Mouse (Mus musculus): Measurements from ENCODE around the gene Ptchd4.

The Ptchd4 gene

GRCm38 (mm10) chr17:42315669-42316611 lies at the start of gene Ptchd4:
TSS of gene Ptchd4 (plus strand) at chr17:42315947.
- DNase-seq (ENCODE audit: low spot score in 2 of 2) = no peak

DNA sequence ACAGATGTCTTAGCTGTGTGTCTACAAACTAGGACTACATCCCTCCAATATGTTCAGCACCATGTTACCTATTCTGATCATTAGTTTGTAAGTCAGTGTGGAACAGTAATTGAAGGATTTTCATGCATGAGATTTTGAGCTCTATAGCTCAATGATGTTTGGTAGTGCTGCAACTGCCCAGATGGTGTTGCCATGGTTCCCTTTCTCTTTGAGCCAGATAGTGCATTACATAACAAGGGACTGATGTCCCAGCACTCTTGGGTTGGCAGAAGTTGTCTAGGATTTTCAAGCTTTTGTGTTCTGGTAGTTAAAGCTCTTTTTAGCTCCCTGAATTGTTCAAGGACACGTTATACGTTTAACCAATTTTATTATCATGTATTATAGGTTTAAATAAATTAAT lies 38.9 kb upstream of the Ptchd4 start:
- no peak for DNase-seq (ENCODE audit: low spot score in 2 of 2)

DNA sequence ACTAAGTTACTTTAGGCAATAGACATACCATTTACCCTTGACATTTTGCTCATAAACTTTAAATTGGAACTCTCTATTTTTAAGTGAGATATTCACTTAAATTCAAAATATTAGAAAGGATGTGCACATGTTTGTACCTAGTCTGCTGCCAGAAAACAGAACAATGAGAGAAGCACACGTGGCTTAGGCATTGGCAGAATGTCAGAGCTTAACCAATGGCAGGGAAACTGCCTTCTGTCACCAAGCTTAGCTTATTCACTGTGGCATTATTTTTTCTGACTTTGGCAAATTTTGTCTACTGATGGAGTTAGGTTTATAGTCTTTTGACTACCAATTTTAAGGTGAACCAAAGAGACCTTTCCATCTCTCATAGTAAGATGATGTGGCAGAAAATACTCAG lies 31.4 kb upstream of the Ptchd4 start:
- no peak for DNase-seq (ENCODE audit: low spot score in 2 of 2)

DNA sequence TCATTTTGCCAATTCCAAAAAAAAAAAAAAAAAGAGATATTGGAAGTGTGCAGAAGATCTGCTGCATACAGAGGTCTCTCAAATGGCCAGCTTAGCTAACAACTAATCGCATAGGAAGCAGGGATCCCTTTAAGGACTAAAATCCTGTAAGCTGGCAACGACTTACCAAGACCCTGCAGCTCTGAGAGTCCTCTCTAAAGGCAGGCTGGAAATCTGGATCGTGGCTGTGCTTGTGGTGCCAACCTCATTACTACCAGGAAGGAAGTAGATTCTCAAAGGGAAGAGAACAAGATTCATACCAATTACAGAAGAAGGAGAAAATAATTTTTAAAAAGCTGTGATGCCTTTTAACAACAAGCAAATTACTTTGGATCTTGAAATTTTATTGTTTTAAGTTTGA lies 29.5 kb upstream of the Ptchd4 start:
- DNase-seq (ENCODE audit: low spot score in 2 of 2) = no peak

GRCm38 (mm10) chr17:42290341-42290740 lies 25.4 kb upstream of the Ptchd4 start:
- no peak for DNase-seq (ENCODE audit: low spot score in 2 of 2)

DNA sequence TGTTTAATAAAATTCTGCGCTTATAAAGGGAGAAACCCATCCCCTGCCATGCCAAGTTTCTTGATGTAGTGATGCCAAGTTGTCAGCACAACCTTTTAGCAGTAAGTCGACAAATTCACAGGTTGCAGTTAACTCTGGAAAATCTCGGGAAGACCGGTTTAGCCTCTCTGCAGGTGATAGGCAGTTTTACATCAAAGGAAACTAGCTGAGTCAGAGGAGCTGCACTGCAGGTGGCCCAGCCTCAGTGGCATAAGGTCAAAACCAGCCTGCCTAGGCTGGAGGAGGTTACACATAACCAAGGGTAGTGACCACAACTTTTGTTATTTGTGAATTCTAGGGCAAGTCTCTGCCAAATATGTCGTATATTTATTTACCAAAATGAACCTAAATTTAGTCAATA lies 24.0 kb upstream of the Ptchd4 start:
- DNase-seq (ENCODE audit: low spot score in 2 of 2) = no peak

DNA sequence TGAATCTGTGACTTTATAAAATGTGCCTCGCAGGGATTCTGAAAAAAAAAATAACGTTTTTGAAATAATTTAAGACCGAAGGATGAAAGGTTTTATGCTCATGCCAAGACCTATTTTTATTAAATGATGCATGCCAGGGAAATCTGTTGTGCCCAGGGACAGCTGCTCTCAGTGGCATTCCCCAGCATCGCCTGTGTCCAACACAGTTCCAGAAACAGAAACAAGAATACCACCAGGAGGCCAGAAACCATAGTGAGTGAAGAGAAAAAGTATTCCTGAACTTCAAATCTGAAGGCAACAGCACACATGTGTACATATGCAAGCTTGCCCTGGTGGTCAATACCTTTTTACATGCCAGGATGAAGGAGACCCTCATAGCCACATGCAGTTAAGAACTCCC lies 17.8 kb upstream of the Ptchd4 start:
- no peak for DNase-seq (ENCODE audit: low spot score in 2 of 2)

GRCm38 (mm10) chr17:42299681-42300080 lies 16.1 kb upstream of the Ptchd4 start:
- no peak for DNase-seq (ENCODE audit: low spot score in 2 of 2)

GRCm38 (mm10) chr17:42303062-42303577 lies 12.6 kb upstream of the Ptchd4 start:
- DNase-seq (ENCODE audit: low spot score in 2 of 2) = no peak

- DNase-seq (ENCODE audit: low spot score in 2 of 2) = no peak
Measured at GRCm38 (mm10) chr17:42304262-42304661, 11.5 kb upstream of the Ptchd4 start.

GRCm38 (mm10) chr17:42307001-42307400 lies 8.7 kb upstream of the Ptchd4 start:
- DNase-seq (ENCODE audit: low spot score in 2 of 2) = no peak

- DNase-seq (ENCODE audit: low spot score in 2 of 2) = no peak
Measured at GRCm38 (mm10) chr17:42310136-42310535, 5.6 kb upstream of the Ptchd4 start.

DNA sequence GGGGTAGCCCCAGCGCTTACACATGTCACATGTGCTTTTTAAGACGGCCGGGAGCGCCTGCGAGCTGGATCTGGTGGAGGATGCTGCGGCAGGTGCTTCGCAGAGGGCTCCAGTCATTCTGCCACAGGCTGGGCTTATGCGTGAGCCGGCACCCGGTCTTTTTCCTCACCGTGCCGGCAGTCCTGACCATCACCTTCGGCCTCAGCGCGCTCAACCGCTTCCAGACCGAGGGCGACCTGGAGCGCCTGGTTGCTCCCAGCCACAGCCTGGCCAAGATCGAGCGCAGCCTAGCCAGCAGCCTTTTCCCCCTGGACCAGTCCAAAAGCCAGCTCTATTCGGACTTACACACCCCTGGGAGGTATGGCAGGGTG lies 850 bp downstream of the Ptchd4 start:
- DNase-seq (ENCODE audit: low spot score in 2 of 2) = no peak

DNA sequence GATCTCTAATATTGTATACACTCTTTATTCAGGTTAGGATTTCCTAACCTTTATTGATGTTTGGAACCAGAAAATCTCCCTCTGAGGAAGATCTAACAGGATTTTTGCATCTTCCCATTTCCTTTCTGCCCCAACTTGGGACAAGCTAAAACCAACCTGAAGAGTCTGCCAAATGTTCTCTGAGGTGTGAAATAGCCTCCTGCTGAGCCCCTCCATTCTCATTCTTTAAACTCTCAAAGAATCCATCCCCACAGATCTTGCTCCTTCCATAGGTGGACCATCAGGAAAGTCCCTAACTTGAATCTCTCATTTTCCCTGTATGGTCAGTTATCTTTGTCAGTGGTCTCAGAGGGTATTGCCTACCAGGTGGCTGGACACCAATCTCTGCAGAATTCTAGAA lies 20.0 kb downstream of the Ptchd4 start:
- no peak for DNase-seq (ENCODE audit: low spot score in 2 of 2)

DNA sequence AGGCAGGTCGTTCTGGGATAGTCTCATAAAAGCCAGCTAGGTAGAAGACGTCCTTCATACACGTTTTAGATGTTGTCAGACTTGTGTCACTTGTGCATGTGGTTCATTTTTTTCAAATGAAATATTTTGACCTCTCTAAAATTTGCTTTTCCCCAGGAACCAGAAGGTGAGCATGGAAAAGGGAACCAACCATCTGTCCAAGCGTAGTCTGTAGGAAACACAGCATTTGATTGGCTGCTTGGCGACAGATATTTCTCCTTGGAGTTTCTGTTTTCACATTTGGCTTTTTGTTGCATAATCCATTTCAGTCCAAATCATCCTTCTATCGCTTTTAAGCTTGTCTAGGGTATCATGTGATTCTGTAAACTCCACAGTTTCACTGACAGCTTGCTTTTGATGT lies 20.8 kb downstream of the Ptchd4 start:
- no peak for DNase-seq (ENCODE audit: low spot score in 2 of 2)

- no peak for DNase-seq (ENCODE audit: low spot score in 2 of 2)
Measured at GRCm38 (mm10) chr17:42346027-42346426, 30.3 kb downstream of the Ptchd4 start.

DNA sequence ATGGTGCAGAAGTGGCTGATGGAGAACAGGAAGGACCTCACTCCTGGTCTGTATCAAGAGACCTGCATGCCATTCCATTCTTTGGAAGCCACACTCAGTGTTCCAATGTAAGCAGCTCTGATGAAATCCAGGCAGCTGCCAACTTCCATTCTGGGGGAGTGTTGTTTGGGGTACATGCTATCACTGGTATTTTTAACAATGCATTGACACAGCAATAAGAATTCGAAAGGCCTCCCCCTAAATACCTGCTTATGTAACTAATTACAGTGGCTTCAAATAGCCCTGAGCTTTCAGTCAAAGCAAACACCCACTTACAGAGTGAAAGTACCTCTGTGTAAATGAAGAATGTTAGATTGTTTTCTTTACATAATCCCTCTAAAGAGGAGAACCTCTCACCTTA lies 42.7 kb downstream of the Ptchd4 start:
- DNase-seq (ENCODE audit: low spot score in 2 of 2) = no peak

DNA sequence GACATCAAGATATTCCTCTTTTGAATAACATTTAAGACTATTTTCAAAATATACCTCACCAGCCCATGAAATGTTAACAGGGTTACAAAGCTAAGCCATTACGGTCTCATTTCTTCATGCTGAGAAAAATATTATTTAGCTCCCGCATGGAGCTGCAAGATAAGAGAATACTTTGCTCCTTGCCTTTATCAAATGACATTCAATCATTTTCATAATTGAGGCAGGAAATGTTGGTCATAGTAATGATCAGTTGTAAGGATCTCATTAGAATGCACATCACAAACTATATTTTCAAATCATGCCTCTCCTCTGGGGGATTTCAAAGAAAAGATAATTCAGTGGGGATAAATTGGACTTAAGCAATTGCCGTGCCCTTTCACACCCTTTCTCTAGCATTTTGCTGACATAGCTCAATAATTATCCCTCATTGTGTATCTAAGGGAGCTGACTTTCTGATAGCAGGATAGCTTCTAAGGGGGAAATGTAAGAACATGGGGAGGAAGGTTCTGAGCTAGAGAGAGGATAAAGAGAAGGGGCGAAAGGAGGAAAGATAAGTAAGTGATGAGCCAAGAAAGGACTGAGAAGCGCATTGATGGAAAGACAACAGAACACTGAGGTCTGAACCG lies 47.5 kb downstream of the Ptchd4 start:
- no peak for DNase-seq (ENCODE audit: low spot score in 2 of 2)

GRCm38 (mm10) chr17:42364716-42365115 lies 49.0 kb downstream of the Ptchd4 start:
- no peak for DNase-seq (ENCODE audit: low spot score in 2 of 2)

- DNase-seq (ENCODE audit: low spot score in 2 of 2) = no peak
Measured at GRCm38 (mm10) chr17:42374881-42375280, 59.1 kb downstream of the Ptchd4 start.

DNA sequence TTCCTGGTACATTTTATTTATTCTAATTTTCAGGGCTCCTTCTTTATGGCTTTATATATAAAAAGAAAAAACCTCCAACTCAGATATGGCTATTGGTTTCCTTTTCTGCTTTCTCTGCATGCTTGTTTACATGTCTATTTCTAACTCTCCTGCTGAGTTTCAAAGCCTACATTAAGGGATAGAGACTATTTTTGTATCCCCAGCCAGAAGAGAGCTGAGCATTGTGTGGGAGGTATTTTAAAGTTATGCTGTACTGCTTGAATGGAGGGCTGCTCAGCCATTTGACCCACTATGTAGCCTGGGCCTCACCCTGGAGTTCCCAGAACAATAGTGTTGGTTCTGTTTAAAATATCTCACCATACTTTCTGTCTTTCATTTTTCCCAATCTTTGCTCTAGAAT lies 77.3 kb downstream of the Ptchd4 start:
- DNase-seq (ENCODE audit: low spot score in 2 of 2) = no peak

- no peak for DNase-seq (ENCODE audit: low spot score in 2 of 2)
Measured at GRCm38 (mm10) chr17:42395299-42395698, 79.6 kb downstream of the Ptchd4 start.

DNA sequence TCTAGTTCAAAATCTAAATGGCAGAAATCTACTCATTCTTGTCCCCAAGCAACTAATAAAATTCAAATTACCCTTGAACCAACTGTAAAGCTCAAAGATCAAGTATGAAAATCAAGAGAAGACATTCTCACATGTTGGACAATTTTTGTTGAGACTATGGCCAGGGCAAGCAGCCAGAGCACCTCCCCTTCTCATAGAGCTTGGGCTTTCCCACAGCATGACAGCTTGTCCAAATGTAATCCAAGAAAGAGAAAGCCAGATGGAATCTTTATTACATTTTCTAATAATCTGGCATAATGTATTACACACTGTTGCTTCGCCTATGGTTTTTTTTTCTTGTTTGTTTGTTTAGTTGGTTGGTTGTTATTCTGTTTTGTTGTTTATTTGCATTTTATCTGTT lies 102.7 kb downstream of the Ptchd4 start:
- DNase-seq (ENCODE audit: low spot score in 2 of 2) = no peak

All from heart, adult 9 months (tissue).